Mouse (Mus musculus) stomach, postnatal 0 days (tissue): ENCODE data around the gene Ptges3.

Experiments
- CTCF ChIP-seq: IDR thresholded peaks from 2 replicates; pipeline ENCODE4 v1.5.1; 2016; ENCODE audit warnings: antibody characterized with exemption, low read depth, mild to moderate bottlenecking, moderate library complexity
- EP300 ChIP-seq: optimal IDR thresholded peaks from 2 replicates; pipeline ENCODE3; 2016; ENCODE audit warnings: antibody characterized with exemption

- TF ChIP-seq CTCF, result no peak
- TF ChIP-seq EP300, result no peak
Observed at GRCm38 (mm10) chr10:128040293-128040692, 18.5 kb upstream of the Ptges3 start.
